Mouse (Mus musculus): ENCODE data around the gene Stat1. TPM values are rescaled to one million over a fixed set of nuclear protein-coding genes. Genes with fewer than 3 reads are reported as not detected.

Gene Stat1
- polyA plus RNA-seq, 1 experiment, result 255 TPM

DNA sequence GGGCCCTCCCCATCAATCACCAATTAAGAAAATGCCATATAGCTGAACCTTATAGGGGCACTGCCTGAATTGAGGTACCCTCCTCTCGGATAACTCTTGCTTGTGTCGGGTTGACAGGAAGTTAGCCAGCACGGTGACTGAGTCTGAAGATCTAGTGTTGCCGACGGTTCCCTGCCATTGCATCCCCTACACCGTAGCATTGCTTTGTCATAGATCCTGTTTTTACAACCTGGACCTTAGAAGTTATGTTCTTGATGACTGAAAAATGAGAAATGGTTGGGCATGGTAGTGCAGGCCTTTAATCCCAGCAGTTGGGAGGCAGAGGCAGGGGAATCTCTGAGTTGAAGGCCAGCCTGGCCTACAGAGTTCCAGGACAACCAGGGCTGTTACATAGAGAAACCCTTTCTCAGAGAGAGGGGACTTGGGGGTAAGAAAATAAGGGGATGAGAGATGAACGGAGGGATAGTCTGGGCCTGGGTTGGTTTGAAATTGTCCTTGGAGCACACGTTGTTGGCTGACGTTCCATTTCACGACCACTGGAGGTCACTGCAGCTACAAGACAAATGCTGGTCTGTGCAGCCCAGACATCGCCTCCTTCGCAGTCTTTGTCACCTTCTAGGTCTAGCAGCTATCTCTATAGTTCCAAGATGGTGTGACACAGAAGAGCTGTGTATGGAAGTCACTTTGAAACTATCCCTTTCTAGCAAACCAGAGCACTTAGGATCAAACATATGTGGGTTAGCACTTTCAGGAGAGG is 27.2 kb downstream of the Stat1 start:
- 57% methylated on average over 12 of the region's 12 CpGs for WGBS
- Histone ChIP-seq H3K27ac (ENCODE audit: control insufficient read depth, insufficient read depth, low read length) (no peak overlapping the region), H3K27me3 (ENCODE audit: control insufficient read depth, insufficient read depth, low read length) (no peaks in the 10 kb centered on the region), H3K36me3 (ENCODE audit: control insufficient read depth, insufficient read depth, low read length) (peaks cover 46% of the 10 kb centered on the region), H3K4me3 (ENCODE audit: control insufficient read depth, insufficient read depth, low read length) (no peak overlapping the region), H3K4me1 (replicated peaks; ENCODE audit: control insufficient read depth, insufficient read depth, low read length) (peaks cover 28% of the 10 kb centered on the region)
- DNase-seq, result peak; percentile 66
- peak; percentile 64; the same call in 1 of the 2 replicates for TF ChIP-seq CTCF (IDR thresholded peaks at IDR 0.05; ENCODE audit: borderline replicate concordance, control insufficient read depth, extremely low read depth, insufficient read depth, low read length, poor library complexity)
- no peak for TF ChIP-seq POLR2A (IDR thresholded peaks at IDR 0.05; ENCODE audit: control insufficient read depth, extremely low read depth, insufficient read depth, low read length, poor library complexity)

DNA sequence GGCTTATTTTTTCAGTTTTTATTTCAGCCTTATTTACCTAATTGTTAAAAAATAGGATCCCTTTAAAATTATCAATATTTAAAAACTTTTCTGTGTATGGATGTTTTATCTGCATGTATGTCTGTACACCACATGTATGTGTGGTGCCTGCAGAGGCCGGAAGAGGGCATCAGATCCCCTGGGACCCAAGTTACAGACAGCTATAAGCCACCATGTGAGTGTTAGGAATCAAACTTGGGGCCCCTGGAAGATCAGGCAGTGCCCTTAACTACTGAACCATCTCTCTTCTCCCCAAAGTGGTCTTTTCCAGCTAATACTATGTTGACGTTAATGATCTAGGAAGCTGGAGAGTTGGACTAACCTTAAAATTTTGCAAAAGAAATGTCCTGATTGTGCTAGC is 28.2 kb downstream of the Stat1 start:
- WGBS, result 87% methylated on average over 2 of the region's 2 CpGs
- H3K36me3 ChIP-seq (ENCODE audit: control insufficient read depth, insufficient read depth, low read length), result peaks cover 48% of the 10 kb centered on the region
- no peaks in the 10 kb centered on the region for H3K27me3 ChIP-seq (ENCODE audit: control insufficient read depth, insufficient read depth, low read length)

DNA sequence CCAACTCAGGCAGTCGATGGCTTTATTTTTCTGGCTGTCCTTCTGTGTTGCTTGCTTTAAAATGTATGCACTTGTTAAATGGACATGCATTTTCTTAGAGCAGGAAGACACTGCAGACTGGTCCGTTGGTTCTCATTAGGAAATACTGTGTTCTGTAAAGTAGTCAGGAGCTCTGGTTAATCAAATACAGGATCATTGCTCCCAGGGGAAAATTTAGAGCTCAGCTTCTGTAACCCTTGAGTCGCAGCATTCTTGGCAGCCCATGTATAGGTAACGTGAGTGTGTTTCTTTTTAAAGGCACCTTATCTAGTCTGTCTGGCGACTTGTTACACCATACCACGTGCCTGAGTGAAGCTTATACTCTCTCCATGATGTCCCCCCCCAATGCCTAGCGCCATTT is 28.9 kb downstream of the Stat1 start:
- peaks cover 50% of the 10 kb centered on the region for H3K36me3 ChIP-seq (ENCODE audit: control insufficient read depth, insufficient read depth, low read length)
- WGBS, result 79% methylated on average over 7 of the region's 7 CpGs
- DNase-seq, result no peak

More for the DNA sequence above, 28.2 kb downstream of the Stat1 start:
- H3K27ac ChIP-seq (ENCODE audit: control insufficient read depth, insufficient read depth, low read length), result no peak overlapping the region
- peaks cover 28% of the 10 kb centered on the region for H3K4me1 ChIP-seq (replicated peaks; ENCODE audit: control insufficient read depth, insufficient read depth, low read length)
- TF ChIP-seq POLR2A (IDR thresholded peaks at IDR 0.05; ENCODE audit: control insufficient read depth, extremely low read depth, insufficient read depth, low read length, poor library complexity), result no peak
- H3K4me3 ChIP-seq (ENCODE audit: control insufficient read depth, insufficient read depth, low read length), result no peak overlapping the region
- no peak for DNase-seq

DNA sequence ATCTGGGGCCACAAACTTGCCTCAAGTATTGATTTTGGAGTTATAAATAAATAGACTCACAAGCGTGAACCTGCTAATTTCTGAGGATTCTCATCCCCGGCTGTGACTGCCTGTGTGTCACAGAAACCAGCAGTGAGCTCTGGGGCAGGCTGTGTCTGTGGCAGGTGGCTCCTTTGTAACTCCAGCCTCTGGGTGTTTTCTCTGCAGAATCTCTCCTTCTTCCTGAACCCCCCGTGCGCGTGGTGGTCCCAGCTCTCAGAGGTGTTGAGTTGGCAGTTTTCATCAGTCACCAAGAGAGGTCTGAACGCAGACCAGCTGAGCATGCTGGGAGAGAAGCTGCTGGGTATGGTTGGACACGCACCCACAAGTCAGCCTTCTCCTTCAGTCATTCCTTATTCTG is 29.5 kb downstream of the Stat1 start:
- Histone ChIP-seq H3K27ac (ENCODE audit: control insufficient read depth, insufficient read depth, low read length) (peak overlapping the region; percentile 73), H3K4me1 (replicated peaks; ENCODE audit: control insufficient read depth, insufficient read depth, low read length) (peaks cover 28% of the 10 kb centered on the region), H3K4me3 (ENCODE audit: control insufficient read depth, insufficient read depth, low read length) (no peak overlapping the region), H3K36me3 (ENCODE audit: control insufficient read depth, insufficient read depth, low read length) (peaks cover 48% of the 10 kb centered on the region), H3K27me3 (ENCODE audit: control insufficient read depth, insufficient read depth, low read length) (no peaks in the 10 kb centered on the region)
- peak; percentile 45 for DNase-seq
- WGBS, result 19% methylated on average over 7 of the region's 7 CpGs
- no peak for TF ChIP-seq CTCF (IDR thresholded peaks at IDR 0.05; ENCODE audit: borderline replicate concordance, control insufficient read depth, extremely low read depth, insufficient read depth, low read length, poor library complexity)
- no peak for TF ChIP-seq POLR2A (IDR thresholded peaks at IDR 0.05; ENCODE audit: control insufficient read depth, extremely low read depth, insufficient read depth, low read length, poor library complexity)

More for the DNA sequence above, 28.9 kb downstream of the Stat1 start:
- no peak overlapping the region for H3K4me3 ChIP-seq (ENCODE audit: control insufficient read depth, insufficient read depth, low read length)
- no peak for TF ChIP-seq CTCF (IDR thresholded peaks at IDR 0.05; ENCODE audit: borderline replicate concordance, control insufficient read depth, extremely low read depth, insufficient read depth, low read length, poor library complexity)
- TF ChIP-seq POLR2A (IDR thresholded peaks at IDR 0.05; ENCODE audit: control insufficient read depth, extremely low read depth, insufficient read depth, low read length, poor library complexity), result no peak
- H3K27me3 ChIP-seq (ENCODE audit: control insufficient read depth, insufficient read depth, low read length), result no peaks in the 10 kb centered on the region
- no peak overlapping the region; the same call in 1 of the 2 replicates for H3K27ac ChIP-seq (ENCODE audit: control insufficient read depth, insufficient read depth, low read length)
- H3K4me1 ChIP-seq (replicated peaks; ENCODE audit: control insufficient read depth, insufficient read depth, low read length), result peaks cover 28% of the 10 kb centered on the region

DNA sequence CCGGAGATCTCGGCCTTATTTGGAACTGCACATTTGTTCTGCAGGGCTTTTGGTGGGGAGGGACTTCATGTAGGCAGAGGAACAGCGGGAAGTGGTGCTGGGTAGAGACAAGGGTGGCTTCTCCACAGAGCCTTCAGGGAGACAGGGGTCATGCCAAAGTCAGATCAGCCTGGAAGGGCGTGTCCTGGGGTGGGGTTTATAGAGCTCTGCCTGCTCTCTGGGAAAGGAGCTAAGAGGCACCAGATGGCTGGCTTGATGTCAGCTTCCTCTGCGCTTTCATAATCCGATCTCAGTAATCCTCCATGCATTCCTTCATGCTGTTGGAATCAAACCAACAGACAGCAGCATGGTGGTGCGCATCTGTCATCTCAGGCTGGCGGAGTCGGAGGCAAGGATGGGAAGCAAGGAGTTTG is 30.7 kb downstream of the Stat1 start:
- Histone ChIP-seq H3K36me3 (ENCODE audit: control insufficient read depth, insufficient read depth, low read length) (peaks cover 49% of the 10 kb centered on the region), H3K27ac (ENCODE audit: control insufficient read depth, insufficient read depth, low read length) (peak overlapping the region; percentile 85), H3K4me3 (ENCODE audit: control insufficient read depth, insufficient read depth, low read length) (no peak overlapping the region), H3K27me3 (ENCODE audit: control insufficient read depth, insufficient read depth, low read length) (no peaks in the 10 kb centered on the region), H3K4me1 (replicated peaks; ENCODE audit: control insufficient read depth, insufficient read depth, low read length) (peaks cover 28% of the 10 kb centered on the region)
- TF ChIP-seq POLR2A (IDR thresholded peaks at IDR 0.05; ENCODE audit: control insufficient read depth, extremely low read depth, insufficient read depth, low read length, poor library complexity) (no peak), CTCF (IDR thresholded peaks at IDR 0.05; ENCODE audit: borderline replicate concordance, control insufficient read depth, extremely low read depth, insufficient read depth, low read length, poor library complexity) (no peak)
- 15% methylated on average over 9 of the region's 9 CpGs for WGBS
- peak; percentile 65 for DNase-seq

DNA sequence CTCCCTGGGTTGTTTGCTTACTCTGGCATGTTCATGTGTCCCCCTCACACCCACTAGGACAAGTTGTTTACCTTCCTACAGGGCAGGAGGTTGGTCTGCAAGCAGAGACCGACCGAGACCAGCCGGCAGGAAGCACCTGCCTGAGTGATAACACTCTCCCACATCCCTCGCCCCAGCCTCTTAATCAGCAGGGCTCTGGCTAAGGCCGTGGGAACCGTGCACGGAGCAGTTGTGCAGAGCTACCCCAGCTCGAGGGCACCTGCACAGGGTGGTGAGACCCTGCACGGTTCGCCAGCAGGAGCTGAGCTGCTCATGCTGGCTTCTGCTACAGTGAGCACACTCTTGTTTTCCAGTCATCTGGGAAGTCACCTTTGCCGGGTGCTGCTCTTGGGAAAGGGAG is 31.4 kb downstream of the Stat1 start:
- peak overlapping the region; percentile 85 for H3K27ac ChIP-seq (ENCODE audit: control insufficient read depth, insufficient read depth, low read length)
- no peaks in the 10 kb centered on the region for H3K27me3 ChIP-seq (ENCODE audit: control insufficient read depth, insufficient read depth, low read length)
- H3K4me1 ChIP-seq (replicated peaks; ENCODE audit: control insufficient read depth, insufficient read depth, low read length), result peaks cover 28% of the 10 kb centered on the region
- H3K36me3 ChIP-seq (ENCODE audit: control insufficient read depth, insufficient read depth, low read length), result peaks cover 48% of the 10 kb centered on the region
- H3K4me3 ChIP-seq (ENCODE audit: control insufficient read depth, insufficient read depth, low read length), result no peak overlapping the region
- TF ChIP-seq POLR2A (IDR thresholded peaks at IDR 0.05; ENCODE audit: control insufficient read depth, extremely low read depth, insufficient read depth, low read length, poor library complexity) (peak; percentile 28; the same call in 1 of the 2 replicates), CTCF (IDR thresholded peaks at IDR 0.05; ENCODE audit: borderline replicate concordance, control insufficient read depth, extremely low read depth, insufficient read depth, low read length, poor library complexity) (0 out of 2 replicates have a peak, but pooled peaks have one; percentile 57)
- WGBS, result 2% methylated on average over 11 of the region's 11 CpGs
- peak; percentile 74 for DNase-seq
